Mouse (Mus musculus) spleen, adult 2 months (tissue): ENCODE results near the gene Palm3.

Source experiments
- CTCF ChIP-seq: fragments of 200-500 bp; IDR thresholded peaks from 2 replicates; pipeline ENCODE4 v1.5.1; 2011; ENCODE audit warnings: mild to moderate bottlenecking, inconsistent platforms; ENCODE audit not compliant: insufficient read depth, insufficient read length, insufficient replicate concordance; ENCODE audit errors: extremely low read depth
- POLR2A ChIP-seq: fragments of 200-500 bp; IDR thresholded peaks from 2 replicates; pipeline ENCODE4 v1.6.1; 2011; ENCODE audit warnings: low read depth, low read length, inconsistent platforms

DNA sequence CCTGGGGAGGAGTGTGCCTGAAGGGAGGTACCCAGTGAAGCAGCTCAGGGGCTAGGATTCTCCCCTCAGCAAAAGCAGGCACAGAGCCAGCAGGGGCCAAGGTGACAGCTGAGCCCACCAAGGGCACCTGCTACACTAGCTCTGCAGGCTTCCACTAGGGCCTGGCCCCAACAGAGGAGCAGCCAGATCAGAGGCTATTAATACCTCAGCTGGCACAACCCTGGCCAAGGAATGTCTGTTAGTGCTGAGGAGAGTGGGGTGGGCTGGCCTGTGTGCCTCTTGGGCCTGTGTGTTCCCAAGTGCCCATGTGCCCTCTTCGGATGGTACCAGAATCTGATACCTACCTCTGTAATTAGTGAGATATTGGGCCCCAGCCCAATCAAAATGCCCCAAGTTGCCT lies 41.0 kb upstream of the Palm3 start:
- TF ChIP-seq POLR2A (no peak), CTCF (no peak)
